Mouse (Mus musculus) liver, postnatal 0 days (tissue): Measurements from ENCODE around the gene Ogfod1.

Experiments used
- CTCF ChIP-seq: sonication (generic); IDR thresholded peaks from 2 replicates; pipeline ENCODE4 v1.5.1; 2016; ENCODE audit warnings: antibody characterized with exemption, low read depth
- EP300 ChIP-seq: IDR thresholded peaks from 2 replicates; pipeline ENCODE4 v1.6.1; 2016; ENCODE audit warnings: antibody characterized with exemption, low read depth, mild to moderate bottlenecking

- TF ChIP-seq CTCF, result no peak
- TF ChIP-seq EP300, result no peak
These were observed 7.3 kb upstream of the Ogfod1 start for GRCm38 (mm10) chr8:94029701-94030100.
